Mouse (Mus musculus): ENCODE measurements at regions not wholly inside any gene's neighbourhood (a gene's known extent, or its start where the extent isn't known, plus 50 kb on each side); places are given as distances from the start of the nearest gene placed in this dataset.

- no peaks in the 10 kb centered on the region for H3K4me1 ChIP-seq (ENCODE audit: control insufficient read depth, low read depth, low read length)
- no peak overlapping the region for H3K9ac ChIP-seq (ENCODE audit: low read depth, low read length)
- no peaks in the 10 kb centered on the region for H3K36me3 ChIP-seq (ENCODE audit: control insufficient read depth, insufficient read depth)
- WGBS (ENCODE audit: insufficient replicate concordance), result 44% methylated on average over 3 of the region's 3 CpGs
- no peak overlapping the region for H3K27ac ChIP-seq (ENCODE audit: low read length)
- no peak for ATAC-seq (ENCODE audit: low read depth)
- no peaks in the 10 kb centered on the region for H3K27me3 ChIP-seq (ENCODE audit: control insufficient read depth, insufficient read depth, low read depth, low read length)
- no peaks in the 10 kb centered on the region for H3K9me3 ChIP-seq (replicated peaks; ENCODE audit: control insufficient read depth, low read length)
- H3K4me3 ChIP-seq (ENCODE audit: low read depth, low read length), result no peak overlapping the region
- no peak overlapping the region for H3K4me2 ChIP-seq (ENCODE audit: low read depth, low read length)
Observed at GRCm38 (mm10) chr4:131188066-131188465, 243.9 kb downstream of the Matn1 start.

- 53% methylated on average over 13 of the region's 13 CpGs for WGBS (ENCODE audit: insufficient replicate concordance)
- ATAC-seq (ENCODE audit: low read depth), result no peak
- no peaks in the 10 kb centered on the region for H3K4me1 ChIP-seq (ENCODE audit: control insufficient read depth, low read depth, low read length)
Observed at GRCm38 (mm10) chr4:131191106-131191880, 247.1 kb downstream of the Matn1 start.

GRCm38 (mm10) chr4:131193900-131194419 lies 249.8 kb downstream of the Matn1 start:
- no peak overlapping the region for H3K4me2 ChIP-seq (ENCODE audit: low read depth, low read length)
- H3K9me3 ChIP-seq (replicated peaks; ENCODE audit: control insufficient read depth, low read length), result no peaks in the 10 kb centered on the region
- ATAC-seq (ENCODE audit: low read depth), result no peak
- H3K27ac ChIP-seq (ENCODE audit: low read length), result no peak overlapping the region
- no peaks in the 10 kb centered on the region for H3K36me3 ChIP-seq (ENCODE audit: control insufficient read depth, insufficient read depth)
- H3K4me1 ChIP-seq (ENCODE audit: control insufficient read depth, low read depth, low read length), result no peaks in the 10 kb centered on the region
- H3K9ac ChIP-seq (ENCODE audit: low read depth, low read length), result no peak overlapping the region
- 69% methylated on average over 20 of the region's 20 CpGs for WGBS (ENCODE audit: insufficient replicate concordance)
- no peak overlapping the region for H3K4me3 ChIP-seq (ENCODE audit: low read depth, low read length)
- no peaks in the 10 kb centered on the region for H3K27me3 ChIP-seq (ENCODE audit: control insufficient read depth, insufficient read depth, low read depth, low read length)

More at GRCm38 (mm10) chr4:131191106-131191880, 247.1 kb downstream of the Matn1 start:
- Histone ChIP-seq H3K36me3 (ENCODE audit: control insufficient read depth, insufficient read depth) (no peaks in the 10 kb centered on the region), H3K4me2 (ENCODE audit: low read depth, low read length) (no peak overlapping the region), H3K9me3 (replicated peaks; ENCODE audit: control insufficient read depth, low read length) (no peaks in the 10 kb centered on the region), H3K4me3 (ENCODE audit: low read depth, low read length) (no peak overlapping the region), H3K27me3 (ENCODE audit: control insufficient read depth, insufficient read depth, low read depth, low read length) (no peaks in the 10 kb centered on the region), H3K27ac (ENCODE audit: low read length) (no peak overlapping the region), H3K9ac (ENCODE audit: low read depth, low read length) (no peak overlapping the region)

- no peak for ATAC-seq (ENCODE audit: low read depth)
- Histone ChIP-seq H3K9me3 (replicated peaks; ENCODE audit: control insufficient read depth, low read length) (no peaks in the 10 kb centered on the region), H3K4me2 (ENCODE audit: low read depth, low read length) (no peak overlapping the region), H3K27ac (ENCODE audit: low read length) (no peak overlapping the region), H3K36me3 (ENCODE audit: control insufficient read depth, insufficient read depth) (no peaks in the 10 kb centered on the region), H3K4me3 (ENCODE audit: low read depth, low read length) (no peak overlapping the region), H3K27me3 (ENCODE audit: control insufficient read depth, insufficient read depth, low read depth, low read length) (no peaks in the 10 kb centered on the region), H3K9ac (ENCODE audit: low read depth, low read length) (no peak overlapping the region), H3K4me1 (ENCODE audit: control insufficient read depth, low read depth, low read length) (no peaks in the 10 kb centered on the region)
- 68% methylated on average over 4 of the region's 4 CpGs for WGBS (ENCODE audit: insufficient replicate concordance)
Observed at GRCm38 (mm10) chr4:131196147-131196546, 252.0 kb downstream of the Matn1 start.

- Histone ChIP-seq H3K4me2 (ENCODE audit: low read depth, low read length) (no peak overlapping the region), H3K27me3 (ENCODE audit: control insufficient read depth, insufficient read depth, low read depth, low read length) (no peaks in the 10 kb centered on the region), H3K4me1 (ENCODE audit: control insufficient read depth, low read depth, low read length) (no peaks in the 10 kb centered on the region), H3K36me3 (ENCODE audit: control insufficient read depth, insufficient read depth) (no peaks in the 10 kb centered on the region), H3K27ac (ENCODE audit: low read length) (no peak overlapping the region), H3K4me3 (ENCODE audit: low read depth, low read length) (no peak overlapping the region), H3K9me3 (replicated peaks; ENCODE audit: control insufficient read depth, low read length) (no peaks in the 10 kb centered on the region; the same call in 1 of the 2 replicates), H3K9ac (ENCODE audit: low read depth, low read length) (no peak overlapping the region)
- no peak for ATAC-seq (ENCODE audit: low read depth)
- 80% methylated on average over 12 of the region's 12 CpGs for WGBS (ENCODE audit: insufficient replicate concordance)
Observed at GRCm38 (mm10) chr4:131203721-131204120, 259.5 kb downstream of the Matn1 start.

- H3K27me3 ChIP-seq (ENCODE audit: control insufficient read depth, insufficient read depth, low read depth, low read length), result no peaks in the 10 kb centered on the region
- no peaks in the 10 kb centered on the region; the same call in 1 of the 2 replicates for H3K9me3 ChIP-seq (replicated peaks; ENCODE audit: control insufficient read depth, low read length)
- no peak overlapping the region for H3K27ac ChIP-seq (ENCODE audit: low read length)
- H3K4me3 ChIP-seq (ENCODE audit: low read depth, low read length), result no peak overlapping the region
- H3K4me1 ChIP-seq (ENCODE audit: control insufficient read depth, low read depth, low read length), result no peaks in the 10 kb centered on the region
- no peak overlapping the region for H3K4me2 ChIP-seq (ENCODE audit: low read depth, low read length)
- ATAC-seq (ENCODE audit: low read depth), result no peak
- H3K9ac ChIP-seq (ENCODE audit: low read depth, low read length), result no peak overlapping the region
- 59% methylated on average over 3 of the region's 3 CpGs for WGBS (ENCODE audit: insufficient replicate concordance)
- H3K36me3 ChIP-seq (ENCODE audit: control insufficient read depth, insufficient read depth), result no peaks in the 10 kb centered on the region
Observed at GRCm38 (mm10) chr4:131204722-131205121, 260.5 kb downstream of the Matn1 start.

- H3K27ac ChIP-seq (ENCODE audit: low read length), result no peak overlapping the region
- no peaks in the 10 kb centered on the region for H3K27me3 ChIP-seq (ENCODE audit: control insufficient read depth, insufficient read depth, low read depth, low read length)
- H3K4me2 ChIP-seq (ENCODE audit: low read depth, low read length), result no peak overlapping the region
- H3K4me3 ChIP-seq (ENCODE audit: low read depth, low read length), result no peak overlapping the region
- H3K9me3 ChIP-seq (replicated peaks; ENCODE audit: control insufficient read depth, low read length), result no peaks in the 10 kb centered on the region; the same call in 1 of the 2 replicates
- WGBS (ENCODE audit: insufficient replicate concordance), result 56% methylated on average over 2 of the region's 2 CpGs
- H3K36me3 ChIP-seq (ENCODE audit: control insufficient read depth, insufficient read depth), result no peaks in the 10 kb centered on the region
- no peak overlapping the region for H3K9ac ChIP-seq (ENCODE audit: low read depth, low read length)
- H3K4me1 ChIP-seq (ENCODE audit: control insufficient read depth, low read depth, low read length), result no peaks in the 10 kb centered on the region
- no peak for ATAC-seq (ENCODE audit: low read depth)
Observed at GRCm38 (mm10) chr4:131205127-131205526, 260.9 kb downstream of the Matn1 start.

- H3K27me3 ChIP-seq (ENCODE audit: control insufficient read depth, insufficient read depth, low read depth, low read length), result no peaks in the 10 kb centered on the region
- H3K27ac ChIP-seq (ENCODE audit: low read length), result no peak overlapping the region
- H3K4me2 ChIP-seq (ENCODE audit: low read depth, low read length), result no peak overlapping the region
- H3K4me1 ChIP-seq (ENCODE audit: control insufficient read depth, low read depth, low read length), result no peaks in the 10 kb centered on the region
- H3K4me3 ChIP-seq (ENCODE audit: low read depth, low read length), result no peak overlapping the region
- 52% methylated on average over 4 of the region's 4 CpGs for WGBS (ENCODE audit: insufficient replicate concordance)
- no peaks in the 10 kb centered on the region; the same call in 1 of the 2 replicates for H3K9me3 ChIP-seq (replicated peaks; ENCODE audit: control insufficient read depth, low read length)
- no peaks in the 10 kb centered on the region for H3K36me3 ChIP-seq (ENCODE audit: control insufficient read depth, insufficient read depth)
- ATAC-seq (ENCODE audit: low read depth), result no peak
- H3K9ac ChIP-seq (ENCODE audit: low read depth, low read length), result no peak overlapping the region
Observed at GRCm38 (mm10) chr4:131205685-131206084, 261.5 kb downstream of the Matn1 start.

GRCm38 (mm10) chr4:131206181-131206885 lies 262.1 kb downstream of the Matn1 start:
- H3K9me3 ChIP-seq (replicated peaks; ENCODE audit: control insufficient read depth, low read length), result no peaks in the 10 kb centered on the region; the same call in 1 of the 2 replicates
- H3K4me1 ChIP-seq (ENCODE audit: control insufficient read depth, low read depth, low read length), result no peaks in the 10 kb centered on the region
- no peaks in the 10 kb centered on the region for H3K36me3 ChIP-seq (ENCODE audit: control insufficient read depth, insufficient read depth)
- H3K27me3 ChIP-seq (ENCODE audit: control insufficient read depth, insufficient read depth, low read depth, low read length), result no peaks in the 10 kb centered on the region
- H3K27ac ChIP-seq (ENCODE audit: low read length), result no peak overlapping the region
- no peak overlapping the region for H3K9ac ChIP-seq (ENCODE audit: low read depth, low read length)
- no peak overlapping the region for H3K4me2 ChIP-seq (ENCODE audit: low read depth, low read length)
- 62% methylated on average over 8 of the region's 8 CpGs for WGBS (ENCODE audit: insufficient replicate concordance)
- ATAC-seq (ENCODE audit: low read depth), result no peak
- no peak overlapping the region for H3K4me3 ChIP-seq (ENCODE audit: low read depth, low read length)

Data from liver, embryonic 16.5 days (tissue).